Mouse (Mus musculus) cerebral cortex, adult 2 months (tissue): ENCODE measurements around the gene Sort1.

ENCODE experiments used
- WGBS: fragments of 180-500 bp; shearing (Covaris S2); methylation state at CpG from one replicate; pipeline ENCODE4 v1.1.7; 2018; 5-methylcytosine and 5-hydroxymethylcytosine counted together

The Sort1 gene

DNA sequence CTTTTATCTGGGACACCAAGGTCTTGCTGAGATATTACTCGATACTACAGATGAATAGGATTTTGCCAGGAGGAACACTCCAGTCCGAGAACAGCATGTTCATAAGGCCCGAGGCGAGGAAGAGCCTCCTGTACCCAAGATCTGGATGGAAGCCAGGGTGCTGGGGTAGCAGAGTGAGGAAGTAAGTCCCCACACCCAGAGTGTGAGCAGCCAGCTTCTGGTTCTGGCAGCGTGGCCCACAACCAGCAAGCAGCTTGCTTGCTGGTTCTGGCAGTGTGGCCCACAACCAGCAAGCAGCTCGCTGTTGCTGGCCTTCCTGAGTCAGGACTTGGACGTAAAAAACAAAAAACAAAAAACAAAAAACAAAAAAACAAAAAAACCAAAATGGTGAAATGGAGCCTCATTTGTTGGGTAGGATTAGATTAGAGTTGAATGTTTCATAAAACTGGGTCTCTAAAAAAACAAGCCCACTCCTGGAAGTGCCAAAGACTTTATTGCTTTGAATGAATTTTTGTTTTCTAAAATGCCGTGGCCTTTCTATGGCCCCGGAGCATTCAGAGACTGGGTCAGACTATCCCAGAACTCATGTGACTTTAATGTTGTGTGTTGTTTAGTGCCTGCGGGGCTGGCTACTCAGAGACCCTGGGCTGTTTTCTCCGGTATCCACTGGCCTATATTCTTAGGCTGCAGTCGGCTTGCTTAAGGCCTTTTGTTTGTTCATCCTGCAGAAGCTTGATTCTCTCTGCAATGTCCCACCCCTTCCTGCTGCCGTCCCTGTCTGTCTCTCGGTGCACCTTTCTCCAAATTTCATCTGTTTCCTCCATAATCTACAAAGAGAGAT is 11.7 kb downstream of the Sort1 start:
- WGBS: 9% methylated on average over 14 of the region's 14 CpGs

DNA sequence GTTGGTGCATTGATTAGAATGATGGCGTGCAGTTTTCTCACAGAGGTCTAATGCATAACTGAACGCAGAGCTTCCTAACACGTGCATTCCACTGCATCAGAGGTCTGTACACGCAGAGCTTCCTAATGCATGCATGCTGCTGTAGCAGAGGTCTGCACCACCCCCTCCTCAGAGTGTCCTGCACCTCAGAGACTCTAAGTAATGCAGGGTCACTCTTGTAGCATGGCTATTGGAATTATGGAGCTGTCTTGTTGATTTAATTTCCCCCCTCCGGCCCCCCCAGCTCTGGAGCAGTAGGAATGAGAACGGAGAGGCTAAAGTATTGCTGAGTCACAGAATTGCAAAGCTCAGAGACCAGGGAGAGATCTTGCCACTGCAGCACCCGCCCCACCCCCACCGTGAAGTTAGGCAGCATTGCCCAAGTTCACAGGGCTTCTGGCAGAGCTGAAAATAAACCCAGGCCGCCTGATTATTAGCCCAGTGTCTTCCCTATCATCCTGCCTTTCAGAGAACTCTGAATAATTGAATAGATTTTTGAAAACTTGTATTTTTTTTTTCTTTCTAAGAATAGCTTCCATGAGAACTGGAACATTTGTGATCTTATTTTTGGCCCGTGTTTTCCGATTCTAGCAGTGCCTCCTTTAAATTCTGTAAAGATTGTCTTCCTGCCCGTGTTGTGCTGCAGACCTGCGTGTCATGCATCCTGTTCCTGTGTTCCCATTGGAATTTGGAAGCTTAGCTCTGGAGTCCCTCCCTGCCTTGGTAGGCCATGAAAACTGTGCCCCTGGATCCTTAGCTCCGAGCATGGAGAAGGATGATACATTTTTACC is 12.6 kb downstream of the Sort1 start:
- 9% methylated on average over 14 of the region's 14 CpGs for WGBS

DNA sequence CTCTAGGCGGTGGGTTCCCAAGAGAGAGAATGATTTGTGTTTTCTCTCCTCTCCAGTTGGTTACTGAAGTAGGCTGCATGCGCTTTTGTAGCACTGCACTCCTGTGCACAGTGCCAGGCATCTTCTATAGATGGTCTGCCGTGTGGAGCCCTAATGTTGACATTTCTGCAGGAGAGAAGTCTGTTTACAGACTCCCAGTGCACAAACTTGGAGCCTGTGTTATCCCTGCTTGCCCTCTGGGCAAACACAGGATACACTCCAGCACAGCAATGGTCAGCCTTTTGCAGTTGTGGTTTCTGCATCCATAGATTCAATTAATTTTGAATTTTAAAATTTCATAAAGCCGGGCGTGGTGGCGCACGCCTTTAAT is 13.2 kb downstream of the Sort1 start:
- WGBS: 50% methylated on average over 7 of the region's 7 CpGs

DNA sequence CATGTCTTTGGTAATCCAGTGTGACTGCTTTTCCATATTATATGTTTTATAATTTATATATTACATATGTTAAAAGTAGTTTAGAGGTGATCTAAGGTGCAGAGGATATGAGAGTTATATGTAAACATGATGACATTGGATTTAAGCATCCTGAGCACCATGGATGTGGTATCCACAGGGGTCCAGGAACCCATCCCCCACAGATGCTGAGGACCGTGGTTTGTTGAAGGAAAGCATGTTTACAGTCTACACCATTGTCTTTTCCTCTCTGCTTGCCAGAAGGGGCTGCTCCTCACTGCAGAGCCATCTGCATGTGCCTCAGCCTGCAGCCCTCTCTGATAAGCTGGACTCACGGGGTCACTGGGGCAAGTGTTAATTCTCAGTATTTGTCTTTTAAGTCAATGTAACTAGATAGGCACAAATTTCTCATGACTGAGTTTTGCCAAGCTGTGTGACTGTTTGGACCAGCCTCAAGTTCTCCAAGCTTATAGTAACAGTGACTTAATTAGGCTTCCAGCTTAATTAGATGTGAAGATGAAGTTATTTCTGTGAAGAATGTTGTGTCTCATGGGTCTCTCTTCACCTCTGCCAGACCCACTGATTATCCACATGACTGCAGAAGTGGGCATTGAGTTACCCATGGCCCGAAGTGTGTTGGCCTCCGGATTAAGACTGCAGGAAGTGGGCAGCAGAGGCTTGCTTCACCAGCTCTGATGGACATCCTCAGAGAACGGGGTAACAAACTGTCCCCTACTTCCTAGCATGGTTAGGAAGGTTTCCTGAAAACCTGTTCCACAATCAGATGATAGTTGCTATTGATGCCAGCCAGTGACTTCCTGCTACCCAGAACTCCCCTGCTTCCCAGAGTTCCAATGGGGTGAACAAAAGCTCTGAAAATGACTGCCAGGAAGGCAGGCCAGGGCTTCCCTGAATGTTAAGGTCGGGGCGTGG is 14.0 kb downstream of the Sort1 start:
- WGBS: 32% methylated on average over 7 of the region's 7 CpGs

DNA sequence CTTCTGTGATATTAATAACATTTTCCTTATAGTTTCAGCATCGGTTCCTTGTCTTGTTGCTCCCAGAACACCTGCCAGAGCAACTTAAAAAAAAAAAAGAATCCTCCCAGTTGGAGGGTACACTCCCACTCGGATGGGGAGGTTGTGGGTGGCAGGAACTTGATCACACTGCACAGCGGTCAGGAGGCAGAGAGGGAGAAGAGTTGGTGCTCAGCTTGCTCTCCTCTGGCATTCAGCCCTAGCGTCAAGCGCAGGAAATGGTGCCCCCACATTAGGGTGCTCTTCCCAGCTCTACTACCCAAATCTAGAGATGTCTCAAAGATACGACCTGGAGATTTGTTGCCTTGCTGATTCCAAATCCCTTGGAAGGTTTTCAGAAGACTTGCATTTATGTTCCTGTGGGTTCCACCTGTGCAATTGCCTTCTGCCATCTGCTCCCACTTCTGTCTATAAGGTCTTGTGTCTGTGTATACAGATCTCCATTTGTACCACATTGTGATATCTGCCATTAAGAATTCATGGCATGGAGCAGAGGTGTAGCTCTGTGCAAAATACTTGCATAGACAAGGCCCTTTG is 16.7 kb downstream of the Sort1 start:
- 46% methylated on average over 6 of the region's 6 CpGs for WGBS

DNA sequence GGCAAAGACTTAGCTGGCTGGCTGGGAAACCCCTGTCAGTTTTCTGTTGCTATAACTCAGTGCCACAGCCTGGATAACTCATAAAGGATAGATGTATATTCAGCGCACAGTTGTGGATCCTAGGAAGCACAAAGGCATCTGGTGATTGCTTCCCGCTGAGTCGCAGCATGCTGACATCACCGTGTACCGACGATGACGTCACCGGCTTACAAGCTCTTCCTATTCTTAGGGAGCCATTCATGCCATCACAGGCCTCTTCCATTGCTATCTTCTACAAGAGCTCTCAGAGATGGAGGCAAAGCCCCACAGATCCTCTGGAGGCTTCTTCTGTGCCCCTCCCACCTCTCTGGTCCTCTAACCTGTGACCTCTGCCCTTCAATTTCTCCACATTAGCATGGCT is 19.8 kb downstream of the Sort1 start:
- WGBS: 73% methylated on average over 8 of the region's 8 CpGs

DNA sequence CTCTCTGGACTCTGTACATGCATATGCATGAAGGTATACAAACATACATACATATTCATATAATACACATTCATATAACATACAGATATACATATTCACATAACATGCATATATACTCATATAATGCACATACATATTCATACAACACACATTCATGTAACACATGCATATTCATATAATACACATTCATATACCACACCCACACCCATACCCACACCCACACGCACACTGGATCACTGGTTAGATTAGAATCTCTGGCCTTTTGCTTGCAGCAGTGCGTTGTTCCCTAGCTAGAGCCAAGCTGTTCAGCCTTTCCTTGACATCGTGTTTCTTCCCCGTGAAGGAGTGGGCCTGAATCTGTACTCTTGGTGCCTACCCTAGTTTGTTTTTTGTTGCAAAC is 20.9 kb downstream of the Sort1 start:
- 40% methylated on average over 4 of the region's 4 CpGs for WGBS

DNA sequence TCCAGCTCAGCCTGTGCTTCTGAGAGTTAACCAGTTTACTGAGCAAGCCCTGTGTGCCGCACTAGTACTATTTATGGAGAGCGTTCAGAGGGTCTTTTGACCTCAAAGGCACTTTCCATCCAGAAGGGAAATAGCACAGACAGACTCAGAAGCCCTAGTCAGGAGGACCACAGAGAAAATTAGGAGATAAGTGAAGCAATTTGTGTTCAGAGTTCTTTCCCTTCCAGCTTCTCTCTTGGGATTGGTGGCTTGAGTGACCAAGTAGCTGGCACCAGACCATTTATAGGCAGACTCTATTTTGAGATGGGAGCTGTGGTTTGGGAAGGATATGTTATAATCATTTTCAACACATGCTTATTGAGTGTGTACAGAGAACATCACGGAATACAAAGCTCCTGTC is 22.5 kb downstream of the Sort1 start:
- 28% methylated on average over 3 of the region's 3 CpGs for WGBS

DNA sequence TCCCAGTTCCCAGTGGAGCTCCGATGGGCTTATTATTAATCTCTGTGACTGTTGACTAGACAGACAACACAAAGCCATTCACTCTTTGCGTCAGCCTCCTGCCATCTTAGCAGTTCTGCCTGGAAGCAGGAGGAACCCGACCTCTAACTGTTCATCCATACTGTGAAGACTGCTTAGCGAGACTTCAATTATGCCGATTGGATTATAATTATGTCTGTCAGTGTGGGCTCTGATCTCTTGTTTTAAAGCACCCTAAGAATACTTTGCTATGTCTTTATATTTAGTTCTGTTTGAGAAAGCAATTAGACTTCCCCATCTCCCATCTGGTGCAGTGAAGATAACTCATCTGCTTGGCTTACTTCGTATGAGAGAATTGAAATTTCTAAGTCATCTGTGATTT is 23.6 kb downstream of the Sort1 start:
- 40% methylated on average over 6 of the region's 6 CpGs for WGBS

DNA sequence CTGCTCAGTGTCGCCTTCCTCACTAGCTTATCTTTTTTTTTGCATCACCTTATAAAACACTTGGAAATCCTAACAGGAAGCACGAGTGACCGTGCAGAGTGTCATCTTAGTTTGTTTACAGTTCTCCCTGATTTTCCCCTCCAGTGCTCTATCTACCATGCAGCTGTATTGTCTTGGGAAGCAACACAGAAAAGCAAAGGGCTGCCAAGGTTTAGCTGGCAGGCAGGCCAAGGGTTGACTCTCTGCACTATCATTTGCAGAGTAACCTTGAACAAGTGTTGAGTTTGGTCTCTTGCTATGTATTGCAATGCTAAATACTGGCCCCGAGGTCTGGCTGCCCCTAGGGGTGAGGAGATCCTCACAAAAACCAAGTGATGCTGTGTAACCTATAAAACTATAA is 27.8 kb downstream of the Sort1 start:
- 75% methylated on average over 4 of the region's 4 CpGs for WGBS

DNA sequence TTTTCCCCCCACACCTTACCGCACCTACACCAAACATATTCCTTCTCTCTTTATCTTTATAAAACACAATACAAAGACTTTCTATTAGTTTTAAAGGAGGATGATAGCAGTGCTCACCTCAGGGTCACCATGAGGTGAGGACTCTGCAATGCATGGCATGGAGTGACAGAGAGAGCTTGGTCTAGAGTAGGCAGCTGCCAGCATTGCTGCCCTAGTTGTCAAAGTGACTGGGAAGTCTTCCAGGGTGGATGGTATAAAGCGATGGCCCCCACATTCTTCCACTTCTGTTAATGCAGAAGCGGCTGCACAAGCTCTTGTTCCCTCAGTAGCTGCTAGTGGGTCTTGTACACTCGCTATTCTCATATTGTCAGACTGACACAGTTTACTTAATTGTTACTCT is 29.3 kb downstream of the Sort1 start:
- 52% methylated on average over 4 of the region's 4 CpGs for WGBS

DNA sequence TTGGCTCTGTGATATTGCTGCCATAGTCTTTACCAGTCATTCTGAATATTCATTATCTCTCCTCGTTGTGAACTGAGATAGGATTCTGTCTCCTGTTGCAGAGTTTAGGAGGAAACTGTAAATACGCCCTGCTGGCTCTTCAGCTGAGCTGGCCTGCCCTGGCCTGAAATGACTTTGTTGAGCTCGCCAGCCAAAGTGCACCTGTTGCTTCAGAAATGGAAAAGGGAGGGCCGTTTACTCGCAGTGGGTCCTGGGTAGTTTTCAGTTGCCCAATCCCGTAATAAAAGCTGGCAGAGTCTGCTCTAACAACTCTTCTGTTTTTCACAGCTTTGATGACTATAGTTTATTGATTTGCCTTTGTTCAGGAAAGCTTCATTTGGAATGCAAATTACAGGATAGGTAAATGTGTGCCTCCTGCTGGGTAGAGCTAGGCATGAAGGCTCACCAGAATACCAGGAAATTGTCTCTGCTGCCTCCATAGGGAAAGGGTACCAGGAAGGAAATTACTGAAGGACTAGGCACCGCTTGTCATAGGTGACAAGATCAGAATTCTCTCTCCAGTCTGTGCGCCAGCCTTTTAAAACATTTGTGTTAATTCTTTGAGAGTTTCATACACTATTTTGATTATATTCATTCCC is 30.3 kb downstream of the Sort1 start:
- whole genome bisulfite sequencing: 56% methylated on average over 8 of the region's 8 CpGs

DNA sequence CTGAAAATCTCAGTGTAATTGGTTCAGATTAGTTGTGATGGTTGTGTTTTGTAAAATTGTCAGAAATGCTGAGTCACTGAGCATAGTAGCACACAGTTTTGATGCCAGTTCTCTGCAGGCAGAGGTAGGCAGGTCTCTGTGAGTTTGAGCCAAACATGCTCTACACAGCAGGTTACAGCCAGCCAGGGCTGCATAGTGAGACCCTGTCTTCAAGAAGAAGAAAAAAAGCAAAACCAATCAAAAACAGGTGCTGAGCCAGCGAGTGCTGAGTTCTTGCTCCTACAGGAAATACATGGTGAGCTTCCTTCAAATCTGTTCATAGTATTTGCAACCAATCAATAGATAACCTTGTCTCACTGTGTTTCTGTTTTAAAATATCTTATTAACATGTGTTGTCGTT is 34.6 kb downstream of the Sort1 start:
- 41% methylated on average over 2 of the region's 2 CpGs for WGBS

DNA sequence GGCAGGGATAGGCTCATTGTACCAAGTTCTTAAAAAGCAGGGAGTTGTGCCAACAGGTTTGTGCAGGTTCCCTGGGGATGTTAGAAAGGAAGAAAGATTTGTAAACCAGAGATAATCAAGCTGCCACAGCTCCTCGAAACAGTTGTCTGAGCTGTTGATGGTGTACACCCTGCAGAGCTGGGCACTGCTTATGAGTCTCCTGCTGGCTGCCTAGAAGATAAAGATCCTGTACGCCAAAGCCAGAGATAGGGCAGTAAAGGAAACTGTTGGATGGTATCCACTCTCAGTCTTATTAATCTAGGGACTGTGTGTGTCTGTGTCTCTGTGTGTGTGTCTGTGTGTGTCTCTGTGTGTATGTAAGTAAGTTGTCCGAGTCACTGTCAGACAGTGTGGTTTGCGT is 37.8 kb downstream of the Sort1 start:
- WGBS: 44% methylated on average over 4 of the region's 4 CpGs

DNA sequence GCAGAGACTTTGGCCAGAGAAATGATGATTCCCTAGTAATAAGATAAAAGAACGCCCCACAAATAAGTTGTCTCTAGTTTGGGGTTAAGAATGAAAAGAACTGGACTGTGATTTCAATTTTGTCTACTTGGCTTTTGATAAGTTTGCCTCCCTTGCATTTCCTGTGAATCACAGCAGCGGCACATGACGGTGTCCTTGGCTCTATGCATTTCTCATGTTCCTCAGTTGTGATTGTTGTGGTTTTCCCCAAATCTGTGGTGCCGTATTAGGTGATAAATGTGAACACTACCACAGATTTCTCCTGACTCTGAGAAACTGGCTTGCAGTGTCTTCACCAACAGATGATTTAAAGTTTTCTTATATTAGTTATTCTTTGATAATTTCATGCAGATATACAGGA is 38.3 kb downstream of the Sort1 start:
- 65% methylated on average over 4 of the region's 4 CpGs for WGBS

DNA sequence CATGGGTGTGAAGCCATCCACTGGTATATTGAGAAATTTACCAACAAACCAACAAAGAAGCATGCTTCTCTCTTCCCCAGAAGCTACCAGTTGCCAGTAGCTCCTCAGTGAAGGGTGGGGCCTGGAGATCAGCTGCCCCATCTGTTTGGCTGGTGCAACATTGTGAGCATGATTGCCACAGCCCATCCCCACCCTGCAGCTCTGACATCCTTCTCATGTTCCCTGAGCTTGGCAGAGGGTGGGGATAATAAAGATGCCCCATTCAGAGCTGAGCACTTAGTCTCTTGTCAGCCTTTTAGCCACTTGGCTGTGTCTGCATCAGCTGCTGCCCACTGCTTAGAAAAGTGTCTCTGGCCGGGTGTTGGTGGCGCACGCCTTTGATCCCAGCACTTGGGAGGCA is 39.1 kb downstream of the Sort1 start:
- WGBS: 77% methylated on average over 3 of the region's 3 CpGs

DNA sequence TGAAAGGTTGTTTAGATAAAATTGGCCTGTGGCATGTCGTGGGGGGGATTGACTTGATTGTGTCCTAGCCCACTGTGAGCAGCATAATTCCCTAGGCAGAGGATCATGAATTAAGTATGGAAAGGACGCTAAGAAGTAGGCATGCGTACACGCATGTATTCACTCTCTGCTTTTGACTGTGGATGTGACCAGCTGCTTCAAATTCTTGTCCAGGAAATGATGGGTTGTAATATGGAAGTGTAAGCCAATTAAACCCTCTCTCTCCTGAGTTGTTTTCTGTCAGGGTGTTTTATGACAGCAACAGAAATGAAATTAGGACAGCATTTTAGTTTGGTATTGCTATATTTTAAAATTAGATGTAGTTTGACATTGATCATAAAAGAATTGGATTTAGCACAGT is 41.0 kb downstream of the Sort1 start:
- 62% methylated on average over 4 of the region's 4 CpGs for WGBS

DNA sequence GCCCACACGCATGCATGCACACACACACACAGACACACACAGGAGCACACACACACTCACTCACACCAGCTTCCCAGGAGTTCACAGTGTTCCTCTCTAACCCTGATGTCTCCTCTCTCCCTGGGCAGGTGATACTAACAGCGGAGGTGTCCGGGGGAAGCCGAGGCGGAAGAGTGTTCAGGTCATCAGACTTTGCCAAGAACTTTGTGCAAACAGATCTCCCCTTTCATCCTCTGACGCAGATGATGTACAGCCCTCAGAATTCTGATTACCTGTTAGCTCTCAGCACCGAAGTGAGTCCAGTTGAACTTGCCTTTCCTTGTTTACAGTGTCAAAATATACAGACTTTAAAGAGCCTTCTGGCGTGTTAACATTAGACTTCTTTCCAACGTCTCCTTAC is 41.6 kb downstream of the Sort1 start:
- WGBS: 84% methylated on average over 9 of the region's 9 CpGs

DNA sequence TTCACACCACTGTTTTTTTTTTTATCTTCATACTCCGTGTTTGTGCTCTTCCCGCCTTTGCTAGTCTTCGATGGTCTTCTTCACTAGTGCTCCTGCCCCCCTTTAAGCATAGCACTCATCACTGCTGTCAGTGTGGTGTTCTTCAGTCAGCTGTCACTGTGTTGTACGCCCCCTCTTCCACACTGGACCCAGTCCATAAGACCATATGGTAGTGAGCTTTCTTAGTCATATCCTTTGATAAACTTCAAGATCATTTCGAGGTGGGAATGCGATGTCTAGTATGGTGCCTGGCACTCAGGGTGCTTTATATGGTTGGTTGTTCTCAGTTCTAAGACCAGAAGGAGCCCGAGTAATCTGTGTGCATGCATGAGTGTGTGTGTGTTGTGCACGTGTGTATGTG is 43.4 kb downstream of the Sort1 start:
- WGBS: 61% methylated on average over 8 of the region's 8 CpGs

DNA sequence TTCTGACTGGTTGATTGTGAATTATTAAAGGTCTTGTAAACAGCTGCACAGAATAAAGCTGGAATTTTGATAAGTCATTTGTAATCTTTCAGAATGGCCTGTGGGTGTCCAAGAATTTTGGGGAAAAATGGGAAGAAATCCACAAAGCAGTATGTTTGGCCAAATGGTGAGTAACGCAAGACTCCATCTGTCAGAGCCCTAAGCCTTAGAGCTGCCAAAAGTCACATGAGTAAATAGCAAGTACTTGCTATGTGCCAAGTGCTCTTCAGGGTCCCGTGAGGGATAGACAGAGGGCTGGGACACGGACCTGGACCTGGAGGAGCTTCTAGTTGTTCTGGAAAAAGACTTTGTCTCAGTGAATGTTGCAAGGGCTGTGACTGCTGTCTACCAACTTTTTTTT is 44.0 kb downstream of the Sort1 start:
- WGBS: 40% methylated on average over 3 of the region's 3 CpGs

DNA sequence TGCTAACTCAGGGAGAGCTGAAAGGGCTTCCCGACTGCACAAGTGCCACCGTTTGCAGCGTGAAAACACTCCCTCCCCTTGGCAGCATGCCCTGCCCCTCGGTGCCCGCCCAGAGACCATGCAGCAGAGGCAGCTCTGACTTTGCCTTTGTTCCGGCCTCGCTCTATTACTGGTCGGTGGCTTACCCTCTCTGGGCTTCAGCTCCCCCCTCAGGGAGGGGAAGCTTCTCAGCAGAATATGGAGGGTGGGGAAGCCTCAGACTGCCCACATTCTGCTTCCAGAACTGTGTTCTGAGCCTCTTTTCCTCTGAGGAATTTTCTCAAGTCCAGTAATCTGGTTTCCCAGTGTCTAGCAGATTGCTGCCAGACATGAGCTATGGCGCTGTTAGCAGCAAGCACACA is 44.6 kb downstream of the Sort1 start:
- WGBS: 21% methylated on average over 9 of the region's 9 CpGs
